Mouse (Mus musculus): ENCODE results near the gene Gtf2f2. TPM values are rescaled to one million over a fixed set of nuclear protein-coding genes. Genes with fewer than 3 reads are reported as not detected.

The Gtf2f2 gene
- polyA plus RNA-seq, 1 experiment = 3.2 TPM

DNA sequence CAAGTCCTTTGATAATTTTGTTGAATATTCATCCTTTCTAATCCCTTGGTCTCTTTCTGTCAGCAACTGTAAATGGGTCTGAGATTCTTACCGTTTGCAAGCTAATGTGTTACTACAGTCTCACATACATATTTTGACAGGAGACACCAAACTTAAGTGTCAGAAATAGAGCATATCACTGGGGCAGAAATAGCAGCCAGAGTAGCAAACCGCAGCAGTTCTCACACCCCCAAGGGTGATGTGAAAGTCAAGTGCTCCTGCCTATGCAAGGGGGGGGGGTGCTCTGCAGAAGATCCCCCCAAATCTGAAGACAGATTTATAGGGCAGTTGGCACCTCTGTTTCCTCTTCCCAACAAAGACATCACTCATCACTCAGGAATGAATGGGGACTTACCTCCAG lies 152.5 kb downstream of the Gtf2f2 start:
- TF ChIP-seq CTCF (conservative IDR thresholded peaks at IDR 0.05; ENCODE audit: insufficient read depth, insufficient read length, low read depth, low read length) (no peak), POLR2A (IDR thresholded peaks at IDR 0.05; ENCODE audit: low read depth, low read length) (no peak)
- Histone ChIP-seq H3K4me1 (ENCODE audit: control insufficient read depth, insufficient read depth, low read length) (no peaks in the 10 kb centered on the region; the same call in 1 of the 2 replicates), H3K27me3 (replicated peaks; ENCODE audit: control insufficient read depth, insufficient read depth, low read length) (no peaks in the 10 kb centered on the region), H3K27ac (ENCODE audit: insufficient read depth, low read depth, low read length) (no peak overlapping the region), H3K36me3 (ENCODE audit: control insufficient read depth, insufficient read depth, low read length) (no peaks in the 10 kb centered on the region), H3K4me3 (ENCODE audit: insufficient read depth, low read depth, low read length) (no peak overlapping the region)
- no peak for DNase-seq
- WGBS = 53% methylated on average over 2 of the region's 2 CpGs

DNA sequence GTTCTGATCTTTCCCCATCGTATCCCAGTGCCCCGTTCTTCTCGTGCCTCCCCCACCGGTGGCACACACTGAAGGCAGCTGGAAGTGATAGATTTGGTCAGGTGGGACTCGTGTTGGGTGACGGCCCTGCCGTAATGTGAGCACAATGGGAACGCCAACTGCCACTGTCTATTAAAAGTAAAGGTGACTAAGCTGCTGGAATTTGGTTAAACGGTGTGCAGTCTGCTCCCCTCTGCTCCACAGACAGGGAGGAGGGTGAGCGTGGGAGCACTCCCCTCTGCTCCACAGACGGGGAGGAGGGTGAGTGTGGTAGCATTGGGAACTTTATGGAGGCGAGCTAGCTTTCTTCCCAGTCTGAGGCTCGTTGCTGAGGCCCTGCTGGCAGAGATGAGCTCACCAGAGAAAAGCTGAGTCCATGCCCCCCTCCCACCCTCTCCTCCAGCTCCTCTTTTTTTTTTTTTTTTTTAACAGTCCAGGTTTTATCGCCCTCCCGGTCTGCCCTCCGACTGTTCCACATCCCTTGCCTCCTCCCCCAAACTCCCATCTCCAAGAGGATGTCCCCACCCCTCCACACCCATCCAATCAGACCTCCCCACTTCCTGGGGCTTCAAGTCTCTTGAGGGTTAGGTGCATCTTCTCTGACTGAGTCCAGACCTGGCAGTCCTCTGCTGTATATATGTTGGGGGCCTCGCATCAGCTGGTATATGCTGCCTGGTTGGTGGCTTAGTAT lies 155.2 kb downstream of the Gtf2f2 start:
- 47% methylated on average over 17 of the region's 17 CpGs for WGBS
- DNase-seq = no peak
- no peaks in the 10 kb centered on the region for H3K27me3 ChIP-seq (replicated peaks; ENCODE audit: control insufficient read depth, insufficient read depth, low read length)
- H3K4me3 ChIP-seq (ENCODE audit: insufficient read depth, low read depth, low read length) = no peak overlapping the region
- no peaks in the 10 kb centered on the region for H3K4me1 ChIP-seq (ENCODE audit: control insufficient read depth, insufficient read depth, low read length)
- no peaks in the 10 kb centered on the region for H3K36me3 ChIP-seq (ENCODE audit: control insufficient read depth, insufficient read depth, low read length)
- no peak overlapping the region for H3K27ac ChIP-seq (ENCODE audit: insufficient read depth, low read depth, low read length)
- TF ChIP-seq POLR2A (IDR thresholded peaks at IDR 0.05; ENCODE audit: low read depth, low read length) = no peak
- TF ChIP-seq CTCF (conservative IDR thresholded peaks at IDR 0.05; ENCODE audit: insufficient read depth, insufficient read length, low read depth, low read length) = no peak

DNA sequence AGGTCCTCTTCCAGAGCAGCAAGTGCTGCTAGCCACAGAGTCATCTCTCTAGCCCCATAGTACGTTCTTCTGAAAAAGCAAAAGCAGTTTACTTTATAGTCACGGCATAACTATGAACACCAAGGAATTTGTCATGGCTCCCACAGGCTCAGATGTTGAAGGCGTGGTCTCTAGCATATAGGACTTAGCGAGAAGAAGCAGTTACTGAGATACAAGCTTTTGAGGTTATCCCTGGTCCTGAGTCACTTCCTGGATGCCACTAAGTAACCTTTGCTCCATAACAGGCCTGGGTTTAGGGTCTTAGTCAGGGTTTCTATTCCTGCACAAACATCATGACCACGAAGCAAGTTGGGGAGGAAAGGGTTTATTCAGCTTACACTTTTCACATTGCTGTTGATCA lies 158.6 kb downstream of the Gtf2f2 start:
- no peak for DNase-seq
- H3K4me3 ChIP-seq (ENCODE audit: insufficient read depth, low read depth, low read length) = no peak overlapping the region
- TF ChIP-seq POLR2A (IDR thresholded peaks at IDR 0.05; ENCODE audit: low read depth, low read length) = no peak
- no peak for TF ChIP-seq CTCF (conservative IDR thresholded peaks at IDR 0.05; ENCODE audit: insufficient read depth, insufficient read length, low read depth, low read length)
- no peak overlapping the region for H3K27ac ChIP-seq (ENCODE audit: insufficient read depth, low read depth, low read length)
- H3K36me3 ChIP-seq (ENCODE audit: control insufficient read depth, insufficient read depth, low read length) = peaks cover 11% of the 10 kb centered on the region
- no peaks in the 10 kb centered on the region for H3K27me3 ChIP-seq (replicated peaks; ENCODE audit: control insufficient read depth, insufficient read depth, low read length)
- 90% methylated on average over 5 of the region's 5 CpGs for WGBS
- peaks cover 7% of the 10 kb centered on the region; the same call in 1 of the 2 replicates for H3K4me1 ChIP-seq (ENCODE audit: control insufficient read depth, insufficient read depth, low read length)

DNA sequence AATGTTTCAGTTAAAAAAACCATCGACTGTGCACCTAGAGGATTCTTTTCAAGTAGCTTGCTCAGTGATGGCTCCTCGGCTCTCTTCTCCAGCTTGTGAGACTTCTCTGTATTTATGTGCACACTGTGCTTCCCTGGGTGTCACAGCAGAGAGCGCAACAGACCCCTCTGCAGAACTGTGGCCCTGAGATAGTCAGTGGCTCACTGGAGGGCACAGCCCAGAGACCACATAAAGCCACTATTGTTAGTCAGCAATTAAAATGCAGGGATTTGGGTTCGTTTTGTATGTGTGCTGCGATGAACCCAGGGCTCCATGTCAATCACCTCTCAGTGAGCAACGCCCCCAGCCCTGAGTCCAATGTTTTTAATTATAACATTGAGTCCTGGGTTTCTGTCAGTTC lies 159.8 kb downstream of the Gtf2f2 start:
- Histone ChIP-seq H3K4me1 (ENCODE audit: control insufficient read depth, insufficient read depth, low read length) (peaks cover 10% of the 10 kb centered on the region; the same call in 1 of the 2 replicates), H3K36me3 (ENCODE audit: control insufficient read depth, insufficient read depth, low read length) (peaks cover 14% of the 10 kb centered on the region), H3K4me3 (ENCODE audit: insufficient read depth, low read depth, low read length) (no peak overlapping the region), H3K27ac (ENCODE audit: insufficient read depth, low read depth, low read length) (no peak overlapping the region), H3K27me3 (replicated peaks; ENCODE audit: control insufficient read depth, insufficient read depth, low read length) (no peaks in the 10 kb centered on the region)
- 72% methylated on average over 6 of the region's 6 CpGs for WGBS
- DNase-seq = no peak
- no peak for TF ChIP-seq CTCF (conservative IDR thresholded peaks at IDR 0.05; ENCODE audit: insufficient read depth, insufficient read length, low read depth, low read length)
- no peak for TF ChIP-seq POLR2A (IDR thresholded peaks at IDR 0.05; ENCODE audit: low read depth, low read length)

DNA sequence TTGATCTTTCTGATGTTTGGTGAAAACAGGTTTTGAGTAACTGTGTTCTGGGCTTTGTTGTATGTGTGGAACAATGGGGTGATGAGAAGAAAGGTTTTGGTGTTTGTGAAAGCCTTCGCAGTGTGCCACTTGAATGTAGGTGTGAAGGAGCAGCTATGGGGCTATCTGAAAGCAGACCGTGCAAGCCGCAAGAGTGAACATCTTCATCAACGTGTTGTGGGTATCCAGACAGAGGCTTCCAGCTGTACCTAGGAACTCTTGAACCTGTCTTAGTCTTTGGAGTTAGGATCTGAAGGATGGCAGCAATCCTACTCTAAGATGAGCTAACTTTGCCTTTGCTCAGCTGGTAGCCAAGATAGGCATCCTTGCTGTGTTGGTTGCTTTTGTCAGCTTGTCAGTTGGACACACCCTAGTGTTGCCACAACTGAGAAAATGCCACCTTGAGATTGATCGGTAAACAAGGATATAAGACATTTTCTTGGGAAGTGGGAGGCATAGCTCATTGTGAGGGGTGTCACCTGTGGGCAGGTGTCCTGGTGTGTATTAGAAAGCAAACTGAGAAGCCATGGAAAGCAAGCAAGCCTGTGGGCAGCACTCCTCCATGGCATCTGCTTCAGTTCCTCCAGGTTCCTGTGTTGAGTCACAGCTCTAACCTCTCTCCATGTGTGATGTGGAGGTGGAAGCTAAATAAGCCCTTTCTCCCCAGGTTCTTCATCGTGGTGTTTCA lies 160.7 kb downstream of the Gtf2f2 start:
- no peak overlapping the region for H3K27ac ChIP-seq (ENCODE audit: insufficient read depth, low read depth, low read length)
- peaks cover 14% of the 10 kb centered on the region for H3K36me3 ChIP-seq (ENCODE audit: control insufficient read depth, insufficient read depth, low read length)
- peaks cover 10% of the 10 kb centered on the region; the same call in 1 of the 2 replicates for H3K4me1 ChIP-seq (ENCODE audit: control insufficient read depth, insufficient read depth, low read length)
- TF ChIP-seq POLR2A (IDR thresholded peaks at IDR 0.05; ENCODE audit: low read depth, low read length) = no peak
- TF ChIP-seq CTCF (conservative IDR thresholded peaks at IDR 0.05; ENCODE audit: insufficient read depth, insufficient read length, low read depth, low read length) = no peak
- no peak for DNase-seq
- no peaks in the 10 kb centered on the region for H3K27me3 ChIP-seq (replicated peaks; ENCODE audit: control insufficient read depth, insufficient read depth, low read length)
- H3K4me3 ChIP-seq (ENCODE audit: insufficient read depth, low read depth, low read length) = no peak overlapping the region
- 87% methylated on average over 6 of the region's 6 CpGs for WGBS

DNA sequence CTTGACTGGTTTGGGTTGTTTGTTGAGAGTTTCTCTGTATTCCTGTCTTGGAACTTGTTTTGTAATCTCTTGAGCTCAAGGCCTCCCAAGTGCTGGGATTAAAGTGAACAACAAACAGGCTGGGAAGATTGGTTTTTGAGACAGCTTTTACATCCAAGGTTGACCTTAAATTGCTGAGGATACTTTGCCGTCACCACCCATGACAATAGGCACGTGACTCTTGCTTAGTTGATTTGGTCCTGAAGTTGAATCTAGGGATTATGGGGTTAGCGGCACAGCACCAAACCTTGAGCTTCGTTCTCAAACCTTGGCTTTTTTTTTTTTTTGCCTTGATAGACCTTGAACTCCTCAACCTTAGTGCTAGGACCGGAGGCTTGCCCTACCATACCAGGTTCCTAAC lies 161.4 kb downstream of the Gtf2f2 start:
- Histone ChIP-seq H3K4me3 (ENCODE audit: insufficient read depth, low read depth, low read length) (no peak overlapping the region), H3K4me1 (ENCODE audit: control insufficient read depth, insufficient read depth, low read length) (peaks cover 10% of the 10 kb centered on the region; the same call in 1 of the 2 replicates), H3K27me3 (replicated peaks; ENCODE audit: control insufficient read depth, insufficient read depth, low read length) (no peaks in the 10 kb centered on the region), H3K36me3 (ENCODE audit: control insufficient read depth, insufficient read depth, low read length) (peaks cover 14% of the 10 kb centered on the region), H3K27ac (ENCODE audit: insufficient read depth, low read depth, low read length) (no peak overlapping the region)
- no peak for TF ChIP-seq POLR2A (IDR thresholded peaks at IDR 0.05; ENCODE audit: low read depth, low read length)
- TF ChIP-seq CTCF (conservative IDR thresholded peaks at IDR 0.05; ENCODE audit: insufficient read depth, insufficient read length, low read depth, low read length) = no peak
- 59% methylated on average over 5 of the region's 5 CpGs for WGBS
- no peak for DNase-seq

DNA sequence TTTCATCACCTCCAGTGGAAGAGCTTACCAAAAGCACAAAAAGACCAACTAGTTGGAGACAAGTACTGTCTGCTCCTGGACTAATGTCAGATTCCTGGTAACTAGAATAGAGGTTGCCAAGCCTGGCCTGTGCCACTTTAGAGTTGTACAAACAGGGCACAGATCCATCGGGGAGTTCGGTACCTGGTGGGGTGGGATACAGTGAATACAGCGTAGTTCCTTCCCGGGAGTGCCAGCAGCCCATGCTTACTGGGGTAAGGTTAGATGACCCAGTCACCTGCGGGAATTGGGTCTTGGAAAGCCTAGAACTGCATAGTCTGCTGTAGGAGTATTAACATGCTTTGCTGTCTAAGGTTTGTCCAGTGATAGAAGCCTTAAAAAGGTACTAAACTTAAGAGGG lies 162.2 kb downstream of the Gtf2f2 start:
- TF ChIP-seq CTCF (conservative IDR thresholded peaks at IDR 0.05; ENCODE audit: insufficient read depth, insufficient read length, low read depth, low read length) = no peak
- TF ChIP-seq POLR2A (IDR thresholded peaks at IDR 0.05; ENCODE audit: low read depth, low read length) = no peak
- H3K27me3 ChIP-seq (replicated peaks; ENCODE audit: control insufficient read depth, insufficient read depth, low read length) = no peaks in the 10 kb centered on the region
- H3K4me3 ChIP-seq (ENCODE audit: insufficient read depth, low read depth, low read length) = no peak overlapping the region
- no peak for DNase-seq
- 93% methylated on average over 5 of the region's 5 CpGs for WGBS
- no peak overlapping the region for H3K27ac ChIP-seq (ENCODE audit: insufficient read depth, low read depth, low read length)
- peaks cover 14% of the 10 kb centered on the region for H3K36me3 ChIP-seq (ENCODE audit: control insufficient read depth, insufficient read depth, low read length)
- H3K4me1 ChIP-seq (ENCODE audit: control insufficient read depth, insufficient read depth, low read length) = peaks cover 10% of the 10 kb centered on the region; the same call in 1 of the 2 replicates

Measured in kidney, adult 2 months (tissue).